Mouse (Mus musculus): ENCODE data around the gene Zfp119b. TPM values are rescaled to one million over a fixed set of nuclear protein-coding genes. Genes with fewer than 3 reads are reported as not detected.
"Not testable (repeated sequence)": the region's sequence is repeated elsewhere in the genome, so short reads cannot be mapped to it uniquely, and the experiment has no call there.

Gene Zfp119b
- polyA plus RNA-seq, 1 experiment from 2014 or later = 10.5 TPM

DNA sequence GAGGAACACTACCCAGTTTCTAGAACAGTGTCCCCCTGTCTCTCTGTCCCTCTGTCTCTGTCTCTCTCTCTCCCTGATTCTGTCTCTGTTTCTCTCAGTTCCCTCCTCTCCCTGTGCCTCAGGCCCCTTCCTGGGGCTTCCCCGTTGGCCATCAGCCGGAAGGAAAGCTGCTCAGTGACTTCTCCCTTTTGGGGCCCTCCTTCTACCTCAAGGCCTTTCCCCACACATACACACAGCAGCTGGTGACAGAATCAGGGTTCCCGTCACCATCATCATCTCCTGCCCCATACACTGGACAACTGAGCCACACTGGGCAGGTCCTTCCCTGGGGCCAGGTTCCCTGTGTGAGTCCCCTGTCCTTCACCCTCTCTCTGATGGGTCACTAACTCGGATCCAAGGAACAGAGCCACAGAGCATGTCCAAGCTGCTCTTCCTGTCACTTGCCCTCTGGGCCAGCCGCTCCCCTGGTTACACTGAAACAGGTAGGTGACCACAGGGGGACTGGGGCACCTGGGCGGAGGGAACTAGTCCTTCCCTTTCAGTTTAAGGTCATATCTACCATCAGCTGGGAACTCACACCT is 3.2 kb upstream of the Zfp119b start, which contains the start of gene Ebi3:
TSS of gene Ebi3 (plus strand) at position 194 of the 581 bp plus-strand sequence.
- Histone ChIP-seq H3K4me2 (replicated peaks) (no peak within 1 kb of the TSS), H3K27me3 (ENCODE audit: control insufficient read depth, insufficient read depth, low read length) (peaks cover 5% of the 10 kb centered on the region; the same call in 1 of the 2 replicates), H3K4me1 (replicated peaks; ENCODE audit: control insufficient read depth, insufficient read depth, low read length) (0 out of 2 replicates have a peak, but pooled peaks cover 15% of the 10 kb centered on the region), H3K4me3 (replicated peaks; ENCODE audit: low read length) (no peak within 1 kb of the TSS), H3K9me3 (ENCODE audit: control insufficient read depth, low read length) (no peaks in the 10 kb centered on the region), H3K9ac (no peak within 1 kb of the TSS), H3K27ac (no peak within 1 kb of the TSS), H3K36me3 (replicated peaks; ENCODE audit: control insufficient read depth, insufficient read depth) (no peaks in the 10 kb centered on the region)
- DNase-seq (ENCODE audit: low spot score) (no peak), ATAC-seq (ENCODE audit: low FRiP score) (no peak)
- WGBS = 79% methylated on average over 6 of the region's 6 CpGs

DNA sequence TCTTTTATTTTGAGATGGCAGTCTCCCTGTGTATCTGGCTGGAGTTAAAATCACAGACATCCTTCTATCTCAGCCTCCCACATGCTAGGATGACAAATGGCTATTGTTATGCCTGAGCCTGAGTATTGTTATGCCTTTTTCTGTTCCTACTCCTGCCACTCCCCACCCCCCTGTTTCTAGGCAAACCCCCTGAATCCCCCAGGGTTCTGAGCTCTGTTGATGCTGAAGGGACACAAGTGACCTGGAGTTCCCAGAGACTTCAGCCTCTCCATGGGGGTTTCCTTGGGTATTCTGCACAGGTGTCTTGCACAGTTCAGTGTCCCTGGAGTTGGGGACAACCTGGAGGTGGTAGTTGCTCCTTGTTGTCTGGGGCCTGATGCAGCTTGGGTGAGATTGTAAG is 2.7 kb upstream of the Zfp119b start:
- H3K4me1 ChIP-seq (replicated peaks; ENCODE audit: control insufficient read depth, insufficient read depth, low read length) = 0 out of 2 replicates have a peak, but pooled peaks cover 11% of the 10 kb centered on the region
- DNase-seq (ENCODE audit: low spot score) = no peak
- no peak overlapping the region for H3K4me3 ChIP-seq (replicated peaks; ENCODE audit: low read length)
- no peak overlapping the region for H3K27ac ChIP-seq
- no peak overlapping the region for H3K4me2 ChIP-seq (replicated peaks)
- no peaks in the 10 kb centered on the region for H3K36me3 ChIP-seq (replicated peaks; ENCODE audit: control insufficient read depth, insufficient read depth)
- H3K9me3 ChIP-seq (ENCODE audit: control insufficient read depth, low read length) = no peaks in the 10 kb centered on the region
- ATAC-seq (ENCODE audit: low FRiP score) = no peak
- H3K27me3 ChIP-seq (ENCODE audit: control insufficient read depth, insufficient read depth, low read length) = peaks cover 5% of the 10 kb centered on the region; the same call in 1 of the 2 replicates
- H3K9ac ChIP-seq = no peak overlapping the region

DNA sequence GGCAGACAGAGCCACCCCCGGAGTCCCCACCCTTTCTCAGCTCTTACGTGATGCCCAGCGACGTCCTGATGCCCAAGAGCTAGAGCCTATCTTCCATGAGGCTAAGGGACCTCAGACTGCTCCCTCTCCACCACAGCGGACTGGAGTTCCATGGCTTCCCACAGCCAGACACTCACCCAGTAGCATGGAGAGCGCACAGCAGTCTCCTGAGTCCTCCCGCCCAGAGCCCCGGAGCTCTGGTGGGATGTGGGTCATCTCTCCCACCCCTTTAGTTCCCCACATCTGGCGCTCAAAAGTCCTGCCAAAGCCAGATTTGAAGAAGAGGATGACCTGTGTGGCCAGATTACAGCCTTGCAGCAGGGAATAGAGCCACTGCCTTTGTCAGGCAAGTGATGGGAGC is 1.3 kb upstream of the Zfp119b start:
- H3K9me3 ChIP-seq (ENCODE audit: control insufficient read depth, low read length) = no peaks in the 10 kb centered on the region

DNA sequence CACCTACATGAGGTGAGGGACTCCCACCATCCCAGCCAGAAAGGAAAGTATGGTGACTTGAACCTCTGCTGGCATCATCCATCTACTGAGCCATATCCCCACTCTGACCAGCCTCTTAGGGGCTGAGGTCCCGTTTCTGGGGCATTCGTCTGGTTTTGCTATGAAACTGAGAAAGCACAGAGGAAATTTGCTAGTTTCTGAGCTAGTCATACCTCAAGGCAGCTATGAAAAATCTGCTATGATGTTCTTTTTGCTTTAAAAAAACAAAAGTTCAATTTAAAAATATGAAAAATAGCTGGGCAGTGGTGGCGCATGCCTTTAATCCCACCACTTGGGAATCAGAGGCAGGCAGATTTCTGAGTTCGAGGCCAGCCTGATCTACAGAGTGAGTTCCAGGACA is 653 bp downstream of the Zfp119b start:
- Histone ChIP-seq H3K27me3 (ENCODE audit: control insufficient read depth, insufficient read depth, low read length) (no peaks in the 10 kb centered on the region), H3K9ac (no peak overlapping the region), H3K9me3 (ENCODE audit: control insufficient read depth, low read length) (no peaks in the 10 kb centered on the region), H3K4me1 (replicated peaks; ENCODE audit: control insufficient read depth, insufficient read depth, low read length) (peaks cover 4% of the 10 kb centered on the region), H3K4me3 (replicated peaks; ENCODE audit: low read length) (no peak overlapping the region), H3K4me2 (replicated peaks) (no peak overlapping the region), H3K36me3 (replicated peaks; ENCODE audit: control insufficient read depth, insufficient read depth) (no peaks in the 10 kb centered on the region), H3K27ac (no peak overlapping the region)
- no peak for DNase-seq (ENCODE audit: low spot score)
- WGBS = 91% methylated on average over 4 of the region's 4 CpGs
- ATAC-seq (ENCODE audit: low FRiP score) = no peak

More for the DNA sequence above, 1.3 kb upstream of the Zfp119b start:
- DNase-seq (ENCODE audit: low spot score) = no peak
- no peak overlapping the region for H3K4me3 ChIP-seq (replicated peaks; ENCODE audit: low read length)
- H3K36me3 ChIP-seq (replicated peaks; ENCODE audit: control insufficient read depth, insufficient read depth) = no peaks in the 10 kb centered on the region
- 83% methylated on average over 9 of the region's 9 CpGs for WGBS
- no peak overlapping the region for H3K27ac ChIP-seq
- peaks cover 6% of the 10 kb centered on the region for H3K4me1 ChIP-seq (replicated peaks; ENCODE audit: control insufficient read depth, insufficient read depth, low read length)
- H3K9ac ChIP-seq = no peak overlapping the region
- no peak for ATAC-seq (ENCODE audit: low FRiP score)
- H3K4me2 ChIP-seq (replicated peaks) = no peak overlapping the region
- H3K27me3 ChIP-seq (ENCODE audit: control insufficient read depth, insufficient read depth, low read length) = peaks cover 5% of the 10 kb centered on the region; the same call in 1 of the 2 replicates

DNA sequence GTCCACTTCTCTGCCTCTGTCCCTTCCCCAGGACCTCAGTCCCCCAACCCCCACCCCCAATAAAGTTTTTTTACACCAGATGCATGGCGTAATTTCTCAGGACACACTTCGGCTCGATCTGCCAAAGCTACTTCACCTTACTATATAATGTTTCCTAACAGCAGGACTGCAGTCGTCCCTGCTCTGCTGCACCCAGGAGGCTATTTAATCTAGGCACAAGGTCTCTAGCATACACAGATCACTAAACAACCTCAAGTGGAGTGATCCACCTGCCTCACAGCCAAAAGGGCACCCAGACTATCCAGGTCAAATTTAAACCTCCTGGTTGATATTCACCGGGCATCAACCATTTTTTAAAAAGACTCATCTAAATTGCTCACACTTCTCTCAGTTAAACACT is 3.6 kb downstream of the Zfp119b start:
- Histone ChIP-seq H3K4me1 (replicated peaks; ENCODE audit: control insufficient read depth, insufficient read depth, low read length) (peaks cover 4% of the 10 kb centered on the region), H3K36me3 (replicated peaks; ENCODE audit: control insufficient read depth, insufficient read depth) (peaks cover under 1% of the 10 kb centered on the region; the same call in 1 of the 2 replicates), H3K4me3 (replicated peaks; ENCODE audit: low read length) (peak overlapping the region; percentile 40), H3K9ac (peak overlapping the region; percentile 59), H3K27ac (peak overlapping the region; percentile 91), H3K4me2 (replicated peaks) (peak overlapping the region; percentile 78), H3K9me3 (ENCODE audit: control insufficient read depth, low read length) (0 out of 2 replicates have a peak, but pooled peaks cover under 1% of the 10 kb centered on the region), H3K27me3 (ENCODE audit: control insufficient read depth, insufficient read depth, low read length) (no peaks in the 10 kb centered on the region)
- ATAC-seq (ENCODE audit: low FRiP score) = no peak
- WGBS = 39% methylated on average over 5 of the region's 5 CpGs
- no peak for DNase-seq (ENCODE audit: low spot score)

DNA sequence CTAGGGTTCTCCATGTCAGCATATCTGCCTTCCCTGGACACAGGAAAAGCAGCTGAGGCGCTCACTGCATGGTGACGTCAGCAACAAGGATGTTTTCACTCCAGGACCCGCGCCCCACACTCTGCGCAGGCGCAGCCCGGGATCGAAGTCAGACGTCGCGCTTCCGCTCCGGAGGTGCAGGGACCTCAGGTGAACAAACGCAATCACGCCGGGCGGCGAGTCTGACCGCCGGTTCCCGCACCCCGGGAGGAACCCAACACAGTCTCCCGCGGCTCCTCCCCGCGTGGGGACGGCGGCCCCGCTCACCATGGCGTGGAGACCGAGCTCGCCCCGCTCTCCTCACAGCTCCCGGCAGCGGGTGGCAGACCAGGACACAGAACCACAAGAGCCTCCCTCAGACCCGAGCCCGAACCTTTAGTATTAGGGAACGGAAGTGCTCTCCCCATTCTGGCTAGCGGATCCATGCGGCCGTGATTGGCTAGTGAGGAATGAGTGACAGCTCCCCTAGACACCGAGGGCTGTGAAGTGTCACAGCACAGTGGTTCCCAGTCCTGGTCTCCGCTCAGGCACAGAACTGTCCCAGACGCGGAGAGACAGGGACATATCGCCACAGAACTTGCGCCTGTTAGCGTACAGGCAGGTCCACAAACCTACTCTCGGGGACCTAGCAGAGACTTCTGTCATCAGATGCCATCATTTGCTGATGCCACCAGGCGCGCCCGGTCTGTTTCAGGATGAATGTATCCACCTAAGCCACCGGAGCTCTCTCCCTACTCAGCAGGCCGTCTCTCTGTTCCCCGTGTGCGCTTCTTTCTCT is 4.2 kb downstream of the Zfp119b start:
- ATAC-seq (ENCODE audit: low FRiP score) = peak; percentile 98
- peak overlapping the region; percentile 59 for H3K9ac ChIP-seq
- under 1% methylated on average over 53 of the region's 56 CpGs for WGBS

DNA sequence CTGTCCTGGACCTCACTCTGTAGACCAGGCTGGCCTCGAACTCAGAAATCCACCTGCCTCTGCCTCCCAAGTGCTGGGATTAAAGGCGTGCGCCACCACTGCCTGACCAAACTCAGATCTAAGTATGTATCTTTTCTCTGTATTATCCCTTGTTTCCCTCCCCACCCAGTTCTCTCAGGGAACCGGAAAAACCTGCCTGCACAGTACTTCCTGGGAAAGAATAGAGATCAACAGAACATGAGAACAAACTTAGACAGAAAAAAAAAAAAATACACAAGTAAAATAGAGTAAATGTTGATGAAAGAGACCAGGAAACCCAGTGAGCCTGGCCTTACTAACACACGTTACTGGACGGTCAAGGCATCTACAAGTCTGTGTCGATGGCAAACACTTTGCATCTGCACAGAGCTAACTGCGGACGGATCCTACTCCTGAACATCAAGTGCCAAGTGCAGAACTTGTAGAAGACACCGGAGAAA is 4.9 kb downstream of the Zfp119b start:
- H3K4me1 ChIP-seq (replicated peaks; ENCODE audit: control insufficient read depth, insufficient read depth, low read length); H3K9me3 ChIP-seq (ENCODE audit: control insufficient read depth, low read length); ATAC-seq (ENCODE audit: low FRiP score); H3K36me3 ChIP-seq (replicated peaks; ENCODE audit: control insufficient read depth, insufficient read depth); H3K27me3 ChIP-seq (ENCODE audit: control insufficient read depth, insufficient read depth, low read length); DNase-seq (ENCODE audit: low spot score): not testable (repeated sequence)
- Histone ChIP-seq H3K4me3 (replicated peaks; ENCODE audit: low read length) (peak overlapping the region; percentile 40), H3K9ac (peak overlapping the region; percentile 59), H3K27ac (peak overlapping the region; percentile 91), H3K4me2 (replicated peaks) (peak overlapping the region; percentile 78)
- WGBS = 36% methylated on average over 10 of the region's 10 CpGs

More for the DNA sequence above, 4.2 kb downstream of the Zfp119b start:
- H3K9me3 ChIP-seq (ENCODE audit: control insufficient read depth, low read length); H3K36me3 ChIP-seq (replicated peaks; ENCODE audit: control insufficient read depth, insufficient read depth); H3K4me1 ChIP-seq (replicated peaks; ENCODE audit: control insufficient read depth, insufficient read depth, low read length); H3K27me3 ChIP-seq (ENCODE audit: control insufficient read depth, insufficient read depth, low read length): not testable (repeated sequence)
- Histone ChIP-seq H3K27ac (peak overlapping the region; percentile 91), H3K4me3 (replicated peaks; ENCODE audit: low read length) (peak overlapping the region; percentile 40), H3K4me2 (replicated peaks) (peak overlapping the region; percentile 78)
- peak; percentile 76 for DNase-seq (ENCODE audit: low spot score)

DNA sequence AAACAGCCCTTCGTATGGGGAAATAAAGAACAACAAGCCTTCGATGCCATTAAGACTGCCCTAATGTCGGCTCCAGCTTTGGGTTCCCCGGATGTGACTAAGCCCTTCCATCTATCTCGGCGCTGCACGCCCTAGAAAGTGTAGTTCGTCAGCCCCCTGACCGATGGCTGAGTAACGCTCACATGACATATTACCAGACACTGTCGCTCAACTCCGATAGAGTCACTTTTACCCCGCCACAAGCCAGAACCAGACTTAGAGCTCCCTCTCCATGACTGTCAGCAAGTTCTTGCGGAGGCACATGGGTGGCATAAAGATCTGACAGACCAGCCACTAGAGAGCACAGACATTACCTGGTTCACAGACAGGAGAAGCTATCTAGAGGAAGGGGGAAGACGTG is 16.1 kb downstream of the Zfp119b start:
- H3K9me3 ChIP-seq (ENCODE audit: control insufficient read depth, low read length) = peaks cover 12% of the 10 kb centered on the region
- H3K27ac ChIP-seq = no peak overlapping the region
- DNase-seq (ENCODE audit: low spot score) (no peak), ATAC-seq (ENCODE audit: low FRiP score) (no peak)
- WGBS = 96% methylated on average over 15 of the region's 15 CpGs
- H3K4me2 ChIP-seq (replicated peaks) = no peak overlapping the region; the same call in 1 of the 2 replicates
- H3K27me3 ChIP-seq (ENCODE audit: control insufficient read depth, insufficient read depth, low read length) = no peaks in the 10 kb centered on the region
- no peaks in the 10 kb centered on the region; the same call in 1 of the 2 replicates for H3K4me1 ChIP-seq (replicated peaks; ENCODE audit: control insufficient read depth, insufficient read depth, low read length)
- H3K9ac ChIP-seq = no peak overlapping the region
- H3K36me3 ChIP-seq (replicated peaks; ENCODE audit: control insufficient read depth, insufficient read depth) = 0 out of 2 replicates have a peak, but pooled peaks cover 3% of the 10 kb centered on the region
- H3K4me3 ChIP-seq (replicated peaks; ENCODE audit: low read length) = no peak overlapping the region

DNA sequence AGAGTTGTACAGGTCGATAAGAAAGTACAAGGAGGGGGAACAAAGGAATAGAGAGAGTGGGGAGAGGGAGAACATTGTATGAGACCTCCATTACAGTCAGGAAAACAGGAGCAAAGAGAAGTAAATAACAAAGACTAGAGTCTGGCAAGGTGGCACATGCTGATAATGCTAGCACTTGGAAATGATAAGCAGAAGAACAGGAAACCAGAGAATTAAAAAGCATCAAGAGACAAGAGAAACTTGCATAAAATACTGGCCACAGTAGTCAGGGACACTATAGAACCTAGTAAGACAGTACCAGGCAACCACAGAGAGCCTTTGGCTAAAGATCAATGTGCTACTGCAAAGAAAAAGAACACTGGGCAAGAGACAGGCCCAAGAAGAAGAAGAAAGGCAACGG is 16.7 kb downstream of the Zfp119b start:
- H3K27ac ChIP-seq = no peak overlapping the region; the same call in 1 of the 2 replicates
- H3K9me3 ChIP-seq (ENCODE audit: control insufficient read depth, low read length) = peaks cover 8% of the 10 kb centered on the region
- H3K36me3 ChIP-seq (replicated peaks; ENCODE audit: control insufficient read depth, insufficient read depth) = no peaks in the 10 kb centered on the region
- H3K4me3 ChIP-seq (replicated peaks; ENCODE audit: low read length) = peak overlapping the region; percentile 53
- 80% methylated on average over 2 of the region's 2 CpGs for WGBS
- ATAC-seq (ENCODE audit: low FRiP score) (0 out of 2 replicates have a peak, but pooled peaks have one; percentile 9), DNase-seq (ENCODE audit: low spot score) (no peak)
- H3K9ac ChIP-seq = peak overlapping the region; percentile 80
- peak overlapping the region; percentile 75 for H3K4me2 ChIP-seq (replicated peaks)
- no peaks in the 10 kb centered on the region; the same call in 1 of the 2 replicates for H3K4me1 ChIP-seq (replicated peaks; ENCODE audit: control insufficient read depth, insufficient read depth, low read length)
- no peaks in the 10 kb centered on the region for H3K27me3 ChIP-seq (ENCODE audit: control insufficient read depth, insufficient read depth, low read length)

Data from hindbrain, embryonic 14.5 days (tissue).